Mouse (Mus musculus) neural tube, embryonic 13.5 days (tissue): ENCODE measurements around the gene Spop. TPM values are rescaled to one million over a fixed set of nuclear protein-coding genes. Genes with fewer than 3 reads are reported as not detected.
"Not testable (repeated sequence)": the region's sequence is repeated elsewhere in the genome, so short reads cannot be mapped to it uniquely, and the experiment has no call there.

Experiments
- ATAC-seq: fragments of 200-750 bp; cut with Nextera tagmentation; 2 replicates; pipeline ENCODE4 v1.8.0; 2017; ENCODE audit warnings: low read depth, mild to moderate bottlenecking, moderate TSS enrichment, moderate library complexity
- H3K27ac ChIP-seq: fragments of 300-500 bp; sonication (generic); replicated peaks from 2 replicates; pipeline ENCODE4 v1.5.1; 2015; ENCODE audit warnings: moderate library complexity, mild to moderate bottlenecking, inconsistent platforms
- H3K27me3 ChIP-seq: fragments of 300-500 bp; sonication (generic); 2 replicates; pipeline ENCODE4 v1.6.1; 2015; ENCODE audit warnings: mild to moderate bottlenecking, inconsistent platforms
- H3K36me3 ChIP-seq: fragments of 300-500 bp; sonication (generic); 2 replicates; pipeline ENCODE4 v1.6.1; 2015; ENCODE audit warnings: mild to moderate bottlenecking, inconsistent platforms
- H3K4me1 ChIP-seq: fragments of 300-500 bp; sonication (generic); replicated peaks from 2 replicates; pipeline ENCODE4 v1.6.1; 2015; ENCODE audit warnings: inconsistent platforms
- H3K4me2 ChIP-seq: fragments of 300-500 bp; sonication (generic); 2 replicates; pipeline ENCODE4 v1.6.1; 2015; ENCODE audit warnings: inconsistent platforms, mild to moderate bottlenecking, moderate library complexity
- H3K4me3 ChIP-seq: fragments of 300-500 bp; sonication (generic); 2 replicates; pipeline ENCODE4 v1.5.1; 2015; ENCODE audit warnings: mild to moderate bottlenecking, inconsistent platforms
- H3K9ac ChIP-seq: fragments of 300-500 bp; sonication (generic); 2 replicates; pipeline ENCODE4 v1.6.1; 2015; ENCODE audit warnings: moderate library complexity, mild to moderate bottlenecking, inconsistent platforms
- H3K9me3 ChIP-seq: fragments of 300-500 bp; sonication (generic); 2 replicates; pipeline ENCODE4 v1.6.1; 2016; ENCODE audit warnings: inconsistent platforms
- WGBS: fragments of 180-500 bp; shearing (Covaris S2); methylation state at CpG from one replicate; pipeline ENCODE4 v1.1.7; 2015; 5-methylcytosine and 5-hydroxymethylcytosine counted together
- polyA plus RNA-seq: library from polyadenylated mRNA; unstranded; fragments of >200 nt; fragmentation: Nextera tagmentation; extraction: Ambion mirVana; gene quantifications from 2 replicates; pipeline ENCODE4 v1.2.1, GENCODE M21; 2015

Gene Spop
- polyA plus RNA-seq, 1 experiment from 2014 or later: 201 TPM

- H3K27me3 ChIP-seq, H3K9ac ChIP-seq, H3K4me3 ChIP-seq, H3K9me3 ChIP-seq, H3K36me3 ChIP-seq, ATAC-seq, H3K4me2 ChIP-seq, H3K4me1 ChIP-seq, H3K27ac ChIP-seq: not testable (repeated sequence)
- WGBS: 96% methylated on average over 5 of the region's 5 CpGs
These were observed 7.5 kb upstream of the Spop start for GRCm38 (mm10) chr11:95406398-95406797.

DNA sequence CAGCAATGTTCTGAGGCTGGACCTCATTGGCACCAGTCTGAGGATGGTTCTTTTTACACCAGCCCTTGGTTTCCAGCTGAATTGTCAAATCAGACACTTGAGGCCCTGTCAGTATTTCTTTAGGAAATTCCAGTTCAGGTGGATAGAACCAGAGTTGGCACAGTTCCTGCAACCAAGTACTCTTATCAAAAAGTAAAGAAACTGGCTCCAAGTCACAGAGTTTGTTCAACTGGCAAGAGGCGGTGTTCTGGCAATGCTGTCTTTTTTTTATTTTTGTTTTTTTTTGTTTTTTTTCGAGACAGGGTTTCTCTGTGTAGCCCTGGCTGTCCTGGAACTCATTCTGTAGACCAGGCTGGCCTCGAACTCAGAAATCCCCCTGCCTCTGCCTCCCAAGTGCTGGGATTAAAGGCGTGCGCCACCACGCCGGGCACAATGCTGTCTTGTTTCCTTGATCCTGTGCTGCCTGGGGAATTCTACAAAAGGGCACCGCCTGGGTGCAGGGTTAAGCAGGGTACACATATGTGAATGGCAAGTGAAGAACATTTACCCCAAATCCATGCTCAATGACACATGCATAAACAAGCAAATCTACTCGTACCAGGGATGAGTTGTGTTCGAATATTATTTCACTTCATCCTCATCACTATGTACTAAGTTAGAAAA lies 4.3 kb upstream of the Spop start:
- Histone ChIP-seq H3K27ac (no peak overlapping the region), H3K4me3 (no peak overlapping the region), H3K9ac (no peak overlapping the region), H3K36me3 (no peaks in the 10 kb centered on the region), H3K27me3 (no peaks in the 10 kb centered on the region), H3K9me3 (no peaks in the 10 kb centered on the region), H3K4me1 (0 out of 2 replicates have a peak, but pooled peaks cover 5% of the 10 kb centered on the region), H3K4me2 (no peak overlapping the region)
- WGBS: 85% methylated on average over 10 of the region's 10 CpGs
- no peak for ATAC-seq

DNA sequence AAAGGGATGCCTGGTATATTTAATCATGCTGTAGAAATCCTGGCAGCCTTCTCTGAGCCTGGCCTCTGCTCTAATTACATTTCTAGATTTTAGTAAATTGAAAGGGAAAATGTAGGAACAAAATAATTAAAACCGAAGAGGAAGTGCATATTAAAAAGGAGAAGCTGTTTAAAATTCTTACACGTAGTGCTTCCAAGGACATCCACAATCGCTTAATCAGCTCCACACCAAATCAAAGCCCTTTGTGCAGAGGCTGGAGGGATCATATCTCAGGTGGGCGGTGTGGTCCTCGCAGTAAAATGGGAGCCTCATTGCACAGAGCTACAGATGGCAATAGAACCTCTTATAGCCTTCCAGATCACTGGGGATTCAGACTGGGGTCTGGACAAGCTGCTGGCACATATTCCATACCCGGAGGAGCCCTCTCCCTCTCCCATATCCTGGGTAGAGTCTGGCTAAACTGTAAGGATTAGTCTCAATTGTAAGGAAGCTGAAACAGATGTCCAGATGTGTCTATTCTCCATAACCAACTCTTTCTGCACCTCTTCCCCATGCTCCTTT lies 2.3 kb upstream of the Spop start:
- Histone ChIP-seq H3K9me3 (no peaks in the 10 kb centered on the region), H3K4me2 (no peak overlapping the region), H3K27me3 (no peaks in the 10 kb centered on the region), H3K36me3 (no peaks in the 10 kb centered on the region), H3K27ac (no peak overlapping the region), H3K4me1 (peaks cover 22% of the 10 kb centered on the region), H3K4me3 (no peak overlapping the region), H3K9ac (no peak overlapping the region)
- 67% methylated on average over 6 of the region's 6 CpGs for WGBS
- no peak for ATAC-seq

DNA sequence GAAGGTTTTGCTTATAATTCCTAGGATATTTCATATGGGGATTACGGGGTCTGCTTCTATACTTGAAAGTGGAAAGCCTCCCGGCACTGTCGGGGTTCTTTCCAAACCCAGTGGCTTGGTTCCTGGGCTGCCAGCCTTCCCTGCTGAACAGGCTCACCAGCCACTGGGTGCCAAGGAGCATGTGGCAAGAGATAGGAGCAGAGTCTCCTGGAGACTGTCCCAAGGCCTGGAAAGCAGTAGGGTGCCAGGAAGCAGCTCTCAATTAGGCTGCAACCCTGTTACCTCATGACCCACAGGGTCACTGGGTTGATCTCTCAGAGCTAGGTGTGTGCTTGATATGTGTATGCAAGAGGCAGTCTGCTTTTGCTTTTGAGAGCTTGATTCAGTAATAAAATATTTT lies 1.3 kb upstream of the Spop start:
- H3K9me3 ChIP-seq: no peaks in the 10 kb centered on the region
- H3K9ac ChIP-seq: no peak overlapping the region
- H3K4me3 ChIP-seq: no peak overlapping the region
- H3K4me2 ChIP-seq: no peak overlapping the region
- no peaks in the 10 kb centered on the region for H3K27me3 ChIP-seq
- H3K27ac ChIP-seq: no peak overlapping the region
- 94% methylated on average over 3 of the region's 3 CpGs for WGBS
- H3K36me3 ChIP-seq: no peaks in the 10 kb centered on the region
- no peak for ATAC-seq
- H3K4me1 ChIP-seq: peaks cover 32% of the 10 kb centered on the region

GRCm38 (mm10) chr11:95414536-95415161 lies 769 bp downstream of the Spop start:
- peaks cover 34% of the 10 kb centered on the region for H3K4me1 ChIP-seq
- H3K27ac ChIP-seq: peak overlapping the region; percentile 96
- H3K4me3 ChIP-seq: peak overlapping the region; percentile 55
- peak; percentile 93 for ATAC-seq
- no peaks in the 10 kb centered on the region for H3K27me3 ChIP-seq
- H3K9me3 ChIP-seq: no peaks in the 10 kb centered on the region
- H3K4me2 ChIP-seq: peak overlapping the region; percentile 68
- peaks cover 13% of the 10 kb centered on the region; the same call in 1 of the 2 replicates for H3K36me3 ChIP-seq
- WGBS: under 1% methylated on average over 28 of the region's 28 CpGs
- H3K9ac ChIP-seq: peak overlapping the region; percentile 75

GRCm38 (mm10) chr11:95415931-95416330 lies 2.1 kb downstream of the Spop start:
- Histone ChIP-seq H3K36me3 (peaks cover 16% of the 10 kb centered on the region; the same call in 1 of the 2 replicates), H3K9ac (peak overlapping the region; percentile 75; the same call in 1 of the 2 replicates), H3K4me3 (peak overlapping the region; percentile 55; the same call in 1 of the 2 replicates), H3K4me2 (peak overlapping the region; percentile 68), H3K27ac (no peak overlapping the region), H3K4me1 (peaks cover 34% of the 10 kb centered on the region), H3K9me3 (no peaks in the 10 kb centered on the region), H3K27me3 (no peaks in the 10 kb centered on the region)
- no peak for ATAC-seq

DNA sequence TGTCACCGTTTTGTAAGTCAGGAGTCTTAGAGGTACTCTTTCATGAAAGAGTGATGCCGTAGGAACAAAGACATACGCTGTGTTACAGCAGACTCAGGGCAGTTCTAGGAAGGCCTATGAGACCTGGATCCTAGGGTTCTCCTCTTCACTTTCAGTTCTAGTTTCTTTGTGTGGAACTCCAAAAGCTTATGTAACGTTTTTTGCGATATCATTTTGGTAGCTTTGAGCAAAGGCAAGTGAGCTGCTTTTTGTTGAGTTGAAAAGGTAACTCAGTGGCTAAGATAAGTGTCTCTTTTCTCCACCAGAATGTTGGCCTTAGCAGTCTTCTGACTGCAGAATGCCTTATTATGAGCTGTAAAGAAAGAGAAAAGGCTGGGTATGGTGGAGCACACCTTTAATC lies 3.5 kb downstream of the Spop start:
- Histone ChIP-seq H3K27me3 (no peaks in the 10 kb centered on the region), H3K4me3 (no peak overlapping the region), H3K9ac (no peak overlapping the region), H3K4me1 (peaks cover 30% of the 10 kb centered on the region), H3K4me2 (no peak overlapping the region), H3K27ac (no peak overlapping the region), H3K9me3 (no peaks in the 10 kb centered on the region), H3K36me3 (peaks cover 16% of the 10 kb centered on the region; the same call in 1 of the 2 replicates)
- ATAC-seq: no peak
- 85% methylated on average over 5 of the region's 5 CpGs for WGBS

DNA sequence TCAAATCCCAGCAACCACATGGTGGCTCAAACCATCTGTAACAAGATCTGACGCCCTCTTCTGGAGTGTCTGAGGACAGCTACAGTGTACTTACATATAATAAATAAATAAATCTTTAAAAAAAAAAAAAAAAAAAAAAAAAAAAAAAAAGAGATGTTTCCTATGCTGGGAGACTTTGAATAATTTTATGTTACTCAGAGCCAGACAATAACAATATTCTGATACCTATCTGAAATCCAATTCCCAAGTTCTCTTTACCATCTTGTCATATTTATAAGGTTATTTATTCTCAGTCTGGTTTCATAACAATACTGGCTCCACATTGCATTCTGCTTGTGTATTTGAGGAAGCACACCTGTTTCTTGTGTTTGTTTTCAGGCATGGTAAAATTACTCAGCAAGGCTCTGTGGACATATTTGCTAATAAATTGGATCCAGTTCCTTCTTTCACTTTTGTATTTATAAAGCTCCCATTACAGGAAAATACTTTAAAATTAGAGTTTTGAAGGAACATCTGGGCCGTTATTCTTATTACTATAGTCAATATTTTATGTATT lies 7.1 kb downstream of the Spop start:
- H3K9ac ChIP-seq: no peak overlapping the region
- 91% methylated on average over 2 of the region's 2 CpGs for WGBS
- H3K4me3 ChIP-seq: no peak overlapping the region
- H3K4me2 ChIP-seq: no peak overlapping the region
- H3K27me3 ChIP-seq: no peaks in the 10 kb centered on the region
- no peak for ATAC-seq
- no peaks in the 10 kb centered on the region for H3K9me3 ChIP-seq
- H3K36me3 ChIP-seq: peaks cover 16% of the 10 kb centered on the region; the same call in 1 of the 2 replicates
- H3K4me1 ChIP-seq: peaks cover 17% of the 10 kb centered on the region
- H3K27ac ChIP-seq: no peak overlapping the region

- no peak overlapping the region for H3K4me3 ChIP-seq
- H3K4me2 ChIP-seq: no peak overlapping the region
- no peak for ATAC-seq
- H3K36me3 ChIP-seq: peaks cover 12% of the 10 kb centered on the region; the same call in 1 of the 2 replicates
- 82% methylated on average over 3 of the region's 3 CpGs for WGBS
- H3K27ac ChIP-seq: no peak overlapping the region
- H3K4me1 ChIP-seq: no peaks in the 10 kb centered on the region
- no peak overlapping the region for H3K9ac ChIP-seq
- no peaks in the 10 kb centered on the region for H3K27me3 ChIP-seq
- H3K9me3 ChIP-seq: no peaks in the 10 kb centered on the region
These were observed 9.6 kb downstream of the Spop start for GRCm38 (mm10) chr11:95423505-95423904.

- no peak for ATAC-seq
These were observed 17.5 kb downstream of the Spop start for GRCm38 (mm10) chr11:95431344-95431743.

GRCm38 (mm10) chr11:95432194-95432593 lies 18.3 kb downstream of the Spop start:
- H3K9me3 ChIP-seq: no peaks in the 10 kb centered on the region
- H3K9ac ChIP-seq: no peak overlapping the region
- H3K4me3 ChIP-seq: no peak overlapping the region
- no peaks in the 10 kb centered on the region for H3K27me3 ChIP-seq
- H3K4me2 ChIP-seq: no peak overlapping the region
- H3K36me3 ChIP-seq: 0 out of 2 replicates have a peak, but pooled peaks cover 6% of the 10 kb centered on the region
- WGBS: 87% methylated on average over 2 of the region's 2 CpGs
- H3K27ac ChIP-seq: no peak overlapping the region
- peaks cover 3% of the 10 kb centered on the region; the same call in 1 of the 2 replicates for H3K4me1 ChIP-seq
- no peak for ATAC-seq

More at GRCm38 (mm10) chr11:95431344-95431743, 17.5 kb downstream of the Spop start:
- H3K27me3 ChIP-seq: no peaks in the 10 kb centered on the region
- peaks cover 3% of the 10 kb centered on the region; the same call in 1 of the 2 replicates for H3K4me1 ChIP-seq
- 0 out of 2 replicates have a peak, but pooled peaks cover 6% of the 10 kb centered on the region for H3K36me3 ChIP-seq
- H3K9me3 ChIP-seq: no peaks in the 10 kb centered on the region
- no peak overlapping the region for H3K27ac ChIP-seq
- H3K4me2 ChIP-seq: no peak overlapping the region
- H3K9ac ChIP-seq: no peak overlapping the region
- no peak overlapping the region for H3K4me3 ChIP-seq
- WGBS: 95% methylated on average over 2 of the region's 2 CpGs

- ATAC-seq: no peak
- no peak overlapping the region for H3K4me3 ChIP-seq
- H3K9me3 ChIP-seq: no peaks in the 10 kb centered on the region
- no peaks in the 10 kb centered on the region for H3K27me3 ChIP-seq
- no peak overlapping the region for H3K9ac ChIP-seq
- H3K27ac ChIP-seq: no peak overlapping the region
- H3K36me3 ChIP-seq: 0 out of 2 replicates have a peak, but pooled peaks cover 6% of the 10 kb centered on the region
- H3K4me1 ChIP-seq: peaks cover 21% of the 10 kb centered on the region
- WGBS: 30% methylated on average over 2 of the region's 2 CpGs
- H3K4me2 ChIP-seq: no peak overlapping the region
These were observed 31.5 kb downstream of the Spop start for GRCm38 (mm10) chr11:95445371-95445770.
